Mouse (Mus musculus): ENCODE measurements at regions not wholly inside any gene's neighbourhood (a gene's known extent, or its start where the extent isn't known, plus 50 kb on each side); places are given as distances from the start of the nearest gene placed in this dataset.

DNA sequence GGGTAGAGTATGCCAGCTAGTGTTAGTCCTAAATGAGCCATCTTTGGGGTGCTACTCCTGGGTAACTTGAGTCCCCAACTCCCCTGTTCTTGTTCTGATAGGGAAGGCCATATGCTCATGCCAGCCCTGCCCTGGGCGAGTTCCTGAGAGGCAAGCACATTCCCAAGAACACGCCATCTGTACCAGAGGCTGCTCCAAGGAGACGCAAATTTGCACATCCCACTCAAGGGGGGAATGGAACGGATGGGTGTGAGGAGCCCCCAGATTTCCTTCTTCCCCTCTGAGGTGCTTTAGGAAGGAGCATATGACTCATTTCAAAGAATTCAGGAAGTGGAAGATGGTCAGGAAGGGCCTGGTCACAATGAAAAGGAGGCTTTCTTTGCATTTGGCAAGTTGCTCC, 158.7 kb upstream of the Hs3st4 start:
- 80% methylated on average over 4 of the region's 4 CpGs for WGBS
- no peaks in the 10 kb centered on the region for H3K9me3 ChIP-seq
- H3K4me3 ChIP-seq (replicated peaks): no peak overlapping the region
- H3K4me1 ChIP-seq (replicated peaks): no peaks in the 10 kb centered on the region
- no peak overlapping the region for H3K9ac ChIP-seq (replicated peaks)
- no peaks in the 10 kb centered on the region for H3K27me3 ChIP-seq
- no peak overlapping the region for H3K27ac ChIP-seq
- no peak overlapping the region for H3K4me2 ChIP-seq (replicated peaks)
- ATAC-seq: no peak
- H3K36me3 ChIP-seq: no peaks in the 10 kb centered on the region

GRCm38 (mm10) chr7:123826406-123826805, 156.3 kb upstream of the Hs3st4 start:
- ATAC-seq: no peak
- no peaks in the 10 kb centered on the region for H3K4me1 ChIP-seq (replicated peaks)
- WGBS: 87% methylated on average over 5 of the region's 5 CpGs
- no peaks in the 10 kb centered on the region for H3K9me3 ChIP-seq
- no peaks in the 10 kb centered on the region for H3K36me3 ChIP-seq
- H3K9ac ChIP-seq (replicated peaks): no peak overlapping the region
- no peak overlapping the region for H3K27ac ChIP-seq
- H3K27me3 ChIP-seq: no peaks in the 10 kb centered on the region
- H3K4me3 ChIP-seq (replicated peaks): no peak overlapping the region
- H3K4me2 ChIP-seq (replicated peaks): no peak overlapping the region

GRCm38 (mm10) chr7:123842552-123842951, 140.1 kb upstream of the Hs3st4 start:
- Histone ChIP-seq H3K4me3 (replicated peaks) (no peak overlapping the region), H3K9me3 (no peaks in the 10 kb centered on the region), H3K9ac (replicated peaks) (no peak overlapping the region), H3K36me3 (no peaks in the 10 kb centered on the region), H3K27me3 (no peaks in the 10 kb centered on the region), H3K4me1 (replicated peaks) (no peaks in the 10 kb centered on the region), H3K4me2 (replicated peaks) (no peak overlapping the region), H3K27ac (no peak overlapping the region)
- no peak for ATAC-seq
- WGBS: 93% methylated on average over 7 of the region's 7 CpGs

GRCm38 (mm10) chr7:123847081-123847480, 135.6 kb upstream of the Hs3st4 start:
- peaks cover 5% of the 10 kb centered on the region; the same call in 1 of the 2 replicates for H3K4me1 ChIP-seq (replicated peaks)
- no peak overlapping the region for H3K9ac ChIP-seq (replicated peaks)
- H3K4me3 ChIP-seq (replicated peaks): no peak overlapping the region
- H3K27me3 ChIP-seq: no peaks in the 10 kb centered on the region
- no peak for ATAC-seq
- no peaks in the 10 kb centered on the region for H3K9me3 ChIP-seq
- no peak overlapping the region for H3K4me2 ChIP-seq (replicated peaks)
- no peaks in the 10 kb centered on the region for H3K36me3 ChIP-seq
- no peak overlapping the region for H3K27ac ChIP-seq
- WGBS: 91% methylated on average over 4 of the region's 4 CpGs

- Histone ChIP-seq H3K9ac (replicated peaks) (no peak overlapping the region), H3K36me3 (no peaks in the 10 kb centered on the region), H3K27ac (no peak overlapping the region), H3K4me1 (replicated peaks) (peaks cover 5% of the 10 kb centered on the region; the same call in 1 of the 2 replicates), H3K4me3 (replicated peaks) (no peak overlapping the region), H3K9me3 (no peaks in the 10 kb centered on the region), H3K4me2 (replicated peaks) (no peak overlapping the region), H3K27me3 (no peaks in the 10 kb centered on the region)
- ATAC-seq: no peak
- 21% methylated on average over 5 of the region's 5 CpGs for WGBS
These were observed 134.0 kb upstream of the Hs3st4 start for GRCm38 (mm10) chr7:123848644-123849043.

DNA sequence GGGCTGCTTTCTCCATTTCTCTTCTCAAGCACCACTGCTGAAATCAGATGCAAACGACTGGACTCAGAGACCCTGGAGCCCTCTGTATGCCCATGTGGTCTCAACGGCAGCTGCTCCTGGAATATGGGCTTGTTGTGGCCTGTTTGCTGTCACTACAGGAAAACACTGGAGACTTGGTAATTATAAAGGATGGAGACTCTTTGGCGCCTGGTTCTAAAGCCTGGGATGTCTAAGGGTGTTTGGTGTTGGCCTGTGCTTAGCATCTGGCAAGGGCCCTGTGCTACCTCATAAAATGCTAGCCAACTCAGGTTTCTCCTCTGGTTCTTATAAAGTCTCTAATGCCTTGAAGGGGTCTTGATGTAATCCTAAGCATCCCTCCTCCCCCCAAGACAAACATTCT, 133.4 kb upstream of the Hs3st4 start:
- no peak for ATAC-seq
- no peak overlapping the region for H3K4me3 ChIP-seq (replicated peaks)
- no peaks in the 10 kb centered on the region for H3K36me3 ChIP-seq
- H3K4me1 ChIP-seq (replicated peaks): peaks cover 5% of the 10 kb centered on the region; the same call in 1 of the 2 replicates
- H3K9ac ChIP-seq (replicated peaks): no peak overlapping the region
- H3K4me2 ChIP-seq (replicated peaks): no peak overlapping the region
- H3K27me3 ChIP-seq: no peaks in the 10 kb centered on the region
- no peaks in the 10 kb centered on the region for H3K9me3 ChIP-seq
- 59% methylated on average over 3 of the region's 3 CpGs for WGBS
- H3K27ac ChIP-seq: no peak overlapping the region

GRCm38 (mm10) chr7:123850272-123851197, 132.1 kb upstream of the Hs3st4 start:
- 69% methylated on average over 10 of the region's 10 CpGs for WGBS
- no peaks in the 10 kb centered on the region for H3K27me3 ChIP-seq

DNA sequence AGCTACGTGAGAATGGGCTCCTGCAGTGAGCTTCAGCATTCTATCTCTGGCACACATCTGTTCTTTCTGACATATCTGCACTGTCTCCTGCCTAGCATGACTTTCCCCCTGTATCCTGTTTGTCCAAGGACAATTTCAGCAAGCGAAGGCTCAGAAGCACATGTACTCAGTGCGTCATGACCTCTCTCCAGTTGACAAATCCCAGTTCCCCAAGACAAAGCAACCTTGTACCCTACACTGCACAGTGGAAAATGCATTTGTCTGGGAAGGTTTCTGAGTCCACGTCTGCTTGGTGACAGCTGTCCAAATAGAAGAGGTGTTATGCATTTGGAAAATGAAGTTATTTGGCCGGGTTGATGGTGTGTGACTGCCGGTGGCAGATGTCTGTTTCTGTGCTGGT, 125.1 kb upstream of the Hs3st4 start:
- 78% methylated on average over 6 of the region's 6 CpGs for WGBS
- no peaks in the 10 kb centered on the region for H3K36me3 ChIP-seq
- no peaks in the 10 kb centered on the region for H3K4me1 ChIP-seq (replicated peaks)
- no peak overlapping the region for H3K4me3 ChIP-seq (replicated peaks)
- no peaks in the 10 kb centered on the region for H3K27me3 ChIP-seq
- no peak for ATAC-seq
- no peak overlapping the region for H3K4me2 ChIP-seq (replicated peaks)
- H3K9me3 ChIP-seq: no peaks in the 10 kb centered on the region
- no peak overlapping the region for H3K27ac ChIP-seq
- no peak overlapping the region for H3K9ac ChIP-seq (replicated peaks)

More at GRCm38 (mm10) chr7:123850272-123851197, 132.1 kb upstream of the Hs3st4 start:
- no peak overlapping the region for H3K27ac ChIP-seq
- no peak overlapping the region for H3K4me2 ChIP-seq (replicated peaks)
- H3K9me3 ChIP-seq: no peaks in the 10 kb centered on the region
- H3K4me1 ChIP-seq (replicated peaks): peaks cover 5% of the 10 kb centered on the region; the same call in 1 of the 2 replicates
- H3K9ac ChIP-seq (replicated peaks): no peak overlapping the region
- no peak overlapping the region for H3K4me3 ChIP-seq (replicated peaks)
- no peaks in the 10 kb centered on the region for H3K36me3 ChIP-seq
- ATAC-seq: no peak

GRCm38 (mm10) chr7:123861706-123862105, 121.0 kb upstream of the Hs3st4 start:
- Histone ChIP-seq H3K4me2 (replicated peaks) (no peak overlapping the region), H3K36me3 (no peaks in the 10 kb centered on the region), H3K4me1 (replicated peaks) (no peaks in the 10 kb centered on the region), H3K9me3 (no peaks in the 10 kb centered on the region), H3K27ac (no peak overlapping the region), H3K4me3 (replicated peaks) (no peak overlapping the region), H3K27me3 (no peaks in the 10 kb centered on the region), H3K9ac (replicated peaks) (no peak overlapping the region)
- ATAC-seq: no peak
- 94% methylated on average over 2 of the region's 2 CpGs for WGBS

DNA sequence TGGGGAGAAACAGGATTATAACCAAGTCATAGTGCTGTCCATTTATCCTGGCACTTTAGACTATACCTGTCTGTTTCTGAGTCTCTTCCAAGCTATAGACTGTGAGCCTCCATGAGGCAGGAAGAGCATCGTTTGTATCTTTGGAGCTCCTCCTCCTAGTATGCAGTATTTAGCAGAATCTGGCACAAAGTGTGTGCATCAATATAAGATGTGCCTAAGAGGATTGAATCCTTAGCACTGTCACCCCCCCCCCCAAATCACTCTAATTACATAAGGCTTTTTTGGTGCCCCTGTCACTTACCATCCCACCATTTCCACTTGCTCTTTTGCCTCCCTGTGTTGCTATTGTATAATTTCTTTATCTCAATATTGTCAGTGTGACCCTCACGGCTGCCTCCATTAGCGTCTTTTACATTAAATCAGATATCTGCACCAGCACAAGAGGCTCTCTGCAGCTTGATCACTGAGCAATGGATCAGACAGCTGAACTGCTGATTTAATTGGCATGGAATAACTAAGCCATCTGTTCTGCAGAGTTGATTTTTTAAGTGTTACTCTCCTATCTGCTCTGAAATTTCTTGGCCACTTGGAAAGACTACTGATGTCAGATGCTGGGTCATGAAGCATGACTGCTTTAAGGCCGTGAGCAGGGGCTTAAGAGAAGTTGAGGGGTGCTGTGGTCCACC, 85.8 kb upstream of the Hs3st4 start:
- Histone ChIP-seq H3K9ac (replicated peaks) (no peak overlapping the region), H3K4me2 (replicated peaks) (no peak overlapping the region), H3K4me3 (replicated peaks) (no peak overlapping the region), H3K9me3 (no peaks in the 10 kb centered on the region), H3K27me3 (no peaks in the 10 kb centered on the region), H3K27ac (no peak overlapping the region), H3K36me3 (no peaks in the 10 kb centered on the region), H3K4me1 (replicated peaks) (no peaks in the 10 kb centered on the region)
- no peak for ATAC-seq
- 71% methylated on average over 4 of the region's 4 CpGs for WGBS

GRCm38 (mm10) chr7:123907946-123908840, 74.5 kb upstream of the Hs3st4 start:
- no peak for ATAC-seq
- Histone ChIP-seq H3K27ac (no peak overlapping the region), H3K9ac (replicated peaks) (no peak overlapping the region)

More at GRCm38 (mm10) chr7:123907946-123908840, 74.5 kb upstream of the Hs3st4 start:
- Histone ChIP-seq H3K4me2 (replicated peaks) (no peak overlapping the region), H3K27me3 (no peaks in the 10 kb centered on the region), H3K36me3 (no peaks in the 10 kb centered on the region), H3K4me1 (replicated peaks) (no peaks in the 10 kb centered on the region), H3K9me3 (no peaks in the 10 kb centered on the region), H3K4me3 (replicated peaks) (no peak overlapping the region)
- WGBS: 90% methylated on average over 6 of the region's 6 CpGs
